In the genomic region with DNA sequence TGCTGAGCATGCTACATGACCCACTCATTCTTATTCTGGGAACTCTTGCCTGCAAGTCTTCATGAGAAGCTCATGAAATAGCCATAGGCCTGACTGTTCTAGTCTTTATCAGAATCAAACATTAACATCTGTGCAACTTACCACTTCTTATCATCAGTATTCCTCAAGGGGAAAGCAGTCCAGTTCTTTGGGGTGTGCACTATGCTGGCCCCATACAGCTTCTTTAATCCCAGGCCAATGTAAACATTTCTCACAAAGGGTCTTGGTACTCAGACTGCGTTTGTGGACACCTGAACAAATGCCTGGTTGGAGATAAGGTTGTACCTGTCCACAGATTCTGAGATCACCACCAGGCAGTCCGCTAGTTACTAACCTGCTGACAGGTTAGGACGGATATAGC, we compare ENCODE assay signal across 26 mouse cellular contexts. TPM values are rescaled to one million over a fixed set of nuclear protein-coding genes. Genes with fewer than 3 reads are reported as not detected.
DNase-seq lines count a peak whose midpoint lies in the region; ATAC-seq and TF ChIP-seq lines count a peak whose summit lies in the region.
"Had no signal": no experiment of that assay in that cellular context is flagged by ENCODE, and none has a peak within 500 bp of the region (broad histone marks: within the 10 kb centered on the region; RNA-seq: fewer than 3 reads in every experiment).

No protein-coding gene starts in this region.

- H3K4me2 ChIP-seq in lung, embryonic 14.5 days = no peak overlapping the region
- H3K4me2 ChIP-seq in intestine, embryonic 15.5 days (replicated peaks) = no peak overlapping the region
- no peak overlapping the region for H3K4me2 ChIP-seq in stomach, embryonic 15.5 days
- H3K4me2 ChIP-seq: embryonic facial prominence, embryonic 12.5 days; forebrain, embryonic 15.5 days had no signal

- no peak overlapping the region for H3K4me3 ChIP-seq in lung, embryonic 14.5 days (ENCODE audit: low read depth, low read length)
- no peak overlapping the region for H3K4me3 ChIP-seq in intestine, embryonic 15.5 days (replicated peaks)
- H3K4me3 ChIP-seq in stomach, embryonic 15.5 days (replicated peaks) = no peak overlapping the region
- no peak overlapping the region for H3K4me3 ChIP-seq in layer of hippocampus, adult 2 months
- H3K4me3 ChIP-seq: embryonic facial prominence, embryonic 12.5 days; forebrain, embryonic 15.5 days; heart, embryonic 10.5 days had no signal

- TF ChIP-seq CTCF in lung, embryonic 14.5 days (IDR thresholded peaks at IDR 0.05; ENCODE audit: low read depth) = no peak
- TF ChIP-seq CTCF in layer of hippocampus, adult 2 months (conservative IDR thresholded peaks at IDR 0.05) = no peak

- H3K36me3 ChIP-seq in lung, embryonic 14.5 days (ENCODE audit: insufficient read depth) = no peaks in the 10 kb centered on the region
- H3K36me3 ChIP-seq in intestine, embryonic 15.5 days = no peaks in the 10 kb centered on the region
- no peaks in the 10 kb centered on the region for H3K36me3 ChIP-seq in stomach, embryonic 15.5 days
- H3K36me3 ChIP-seq: embryonic facial prominence, embryonic 12.5 days; forebrain, embryonic 15.5 days; G1E; heart, embryonic 10.5 days had no signal

- peak; percentile 41 for ATAC-seq in lung, embryonic 14.5 days (ENCODE audit: insufficient read depth)
- ATAC-seq in intestine, embryonic 15.5 days = peak; percentile 23; the same call in 1 of the 2 replicates
- ATAC-seq in stomach, embryonic 15.5 days (ENCODE audit: insufficient read depth, low FRiP score, low read depth) = peak; percentile 73; the same call in 1 of the 2 replicates
- ATAC-seq: CD4-positive, CD25-positive, alpha-beta regulatory T cell, adult 4 months; forebrain, embryonic 15.5 days had no signal

- peaks cover 3% of the 10 kb centered on the region; the same call in 1 of the 2 replicates for H3K4me1 ChIP-seq in lung, embryonic 14.5 days (ENCODE audit: insufficient read depth)
- H3K4me1 ChIP-seq in intestine, embryonic 15.5 days (replicated peaks) = 0 out of 2 replicates have a peak, but pooled peaks cover 3% of the 10 kb centered on the region
- 0 out of 2 replicates have a peak, but pooled peaks cover 3% of the 10 kb centered on the region for H3K4me1 ChIP-seq in stomach, embryonic 15.5 days
- H3K4me1 ChIP-seq: forebrain, embryonic 15.5 days; heart, embryonic 10.5 days had no signal

- WGBS in lung, embryonic 14.5 days = 47% methylated on average over 3 of the region's 3 CpGs
- 52% methylated on average over 3 of the region's 3 CpGs for WGBS in intestine, embryonic 15.5 days
- 58% methylated on average over 3 of the region's 3 CpGs for WGBS in stomach, embryonic 15.5 days

- peak overlapping the region; percentile 2; the same call in 1 of the 2 replicates for H3K27ac ChIP-seq in lung, embryonic 14.5 days (ENCODE audit: low read depth)
- H3K27ac ChIP-seq in intestine, embryonic 15.5 days = no peak overlapping the region
- H3K27ac ChIP-seq in stomach, embryonic 15.5 days = no peak overlapping the region
- no peak overlapping the region for H3K27ac ChIP-seq in layer of hippocampus, adult 2 months
- H3K27ac ChIP-seq: embryonic facial prominence, embryonic 12.5 days; forebrain, embryonic 15.5 days; heart, embryonic 10.5 days had no signal

- DNase-seq in heart, adult 11 months = peak; percentile 35
- DNase-seq in heart, postnatal 36 days = no peak
- no peak for DNase-seq in lung, embryonic 14.5 days
- no peak for DNase-seq in lung, postnatal 14 days
- DNase-seq in layer of hippocampus, adult 2 months (ENCODE audit: low spot score in 2 of 2) = no peak
- no peak for DNase-seq in left cerebral cortex, adult 18-20 months (ENCODE audit: low spot score in 2 of 2)
- DNase-seq: adrenal gland, postnatal 14 days; B cell, adult 2 months; cerebellum, adult 11-12 months; cerebellum, adult 9-10 months; cerebellum, postnatal 25 days; gastrocnemius, postnatal 36 days; heart, adult 18-20 months; heart, postnatal 10 days had no signal

- H3K9ac ChIP-seq in lung, embryonic 14.5 days = no peak overlapping the region
- H3K9ac ChIP-seq in intestine, embryonic 15.5 days = no peak overlapping the region
- H3K9ac ChIP-seq in stomach, embryonic 15.5 days = no peak overlapping the region
- H3K9ac ChIP-seq: embryonic facial prominence, embryonic 12.5 days; forebrain, embryonic 15.5 days had no signal

- no peaks in the 10 kb centered on the region for H3K9me3 ChIP-seq in lung, embryonic 14.5 days (ENCODE audit: low read depth, low read length)
- no peaks in the 10 kb centered on the region for H3K9me3 ChIP-seq in intestine, embryonic 15.5 days
- no peaks in the 10 kb centered on the region for H3K9me3 ChIP-seq in stomach, embryonic 15.5 days
- H3K9me3 ChIP-seq: embryonic facial prominence, embryonic 12.5 days; forebrain, embryonic 15.5 days; heart, embryonic 10.5 days had no signal

- intact Hi-C loops in heart, postnatal 36 days (cut with DNase I) = no loop called here

- H3K27me3 ChIP-seq in lung, embryonic 14.5 days (ENCODE audit: insufficient read depth, low read length) = no peaks in the 10 kb centered on the region
- no peaks in the 10 kb centered on the region for H3K27me3 ChIP-seq in intestine, embryonic 15.5 days (replicated peaks)
- H3K27me3 ChIP-seq in stomach, embryonic 15.5 days (replicated peaks) = no peaks in the 10 kb centered on the region
- H3K27me3 ChIP-seq: forebrain, embryonic 15.5 days had no signal

RNA-seq across cellular contexts. Expression of a gene that starts 51.3 kb away (rescaled TPM):
- total RNA-seq in heart, postnatal 36 days (2021) = not detected
- polyA plus RNA-seq in lung, embryonic 14.5 days (2014; fragmentation: Nextera tagmentation; extraction: Ambion mirVana) = not detected in 2 replicates
- polyA plus RNA-seq in intestine, embryonic 15.5 days (2015; fragmentation: Nextera tagmentation; extraction: Ambion mirVana) = not detected in 2 replicates
- not detected in 2 replicates for polyA plus RNA-seq in stomach, embryonic 15.5 days (2015; fragmentation: Nextera tagmentation; extraction: Ambion mirVana)
- total RNA-seq in layer of hippocampus, adult 2 months (2021) = not detected
- total RNA-seq in left cerebral cortex, adult 18-20 months (2021) = not detected
- total RNA-seq: adrenal gland, postnatal 14 days; G1E; gastrocnemius, adult 8-10 months; gastrocnemius, postnatal 36 days; heart, adult 18-20 months; heart, postnatal 10 days; hematopoietic stem cell, adult 5-6 weeks had no signal
- polyA plus RNA-seq: CD4-positive, CD25-positive, alpha-beta regulatory T cell, adult 4 months; cortical plate, adult 2 months; embryonic facial prominence, embryonic 12.5 days; forebrain, embryonic 11.5 days; forebrain, embryonic 15.5 days; G1E; heart, embryonic 10.5 days; heart, embryonic 14.5 days had no signal

Comparison
In these comparisons a context has a peak if more than half of its experiments do, and no peak if none do; other contexts are left out.
1. ATAC-seq: peak in every context shown above with its lines; median percentile 73 in stomach, embryonic 15.5 days; 41 in lung, embryonic 14.5 days; 23 in intestine, embryonic 15.5 days.